Comparison of ENCODE assay signal across 12 mouse cellular contexts in genomic region chr2:93454334-93454733, GRCm38 (mm10). TPM values are rescaled to one million over a fixed set of nuclear protein-coding genes. Genes with fewer than 3 reads are reported as not detected.
A peak's percentile ranks its signal among the peaks of the same experiment; 100 is the strongest.
DNase-seq lines count a peak whose midpoint lies in the region; ATAC-seq lines count a peak whose summit lies in the region.
"Had no signal": no experiment of that assay in that cellular context is flagged by ENCODE, and none has a peak within 500 bp of the region (broad histone marks: within the 10 kb centered on the region; RNA-seq: fewer than 3 reads in every experiment).

No protein-coding gene starts in this region.

- no peak overlapping the region for H3K4me3 ChIP-seq in hindbrain, embryonic 16.5 days (ENCODE audit: low read length)
- no peak overlapping the region for H3K4me3 ChIP-seq in hindbrain, embryonic 12.5 days
- no peak overlapping the region for H3K4me3 ChIP-seq in midbrain, embryonic 11.5 days (ENCODE audit: low read depth, low read length)
- H3K4me3 ChIP-seq: forebrain, embryonic 13.5 days; hindbrain, embryonic 15.5 days; limb, embryonic 13.5 days had no signal

- DNase-seq in CD4-positive, CD25-positive, alpha-beta regulatory T cell, adult 2 months (ENCODE audit: low read depth, low spot score), result peak; percentile 79
- no peak for DNase-seq in left cerebral cortex, postnatal 14 days (ENCODE audit: low spot score in 2 of 2)
- DNase-seq in Muller cell, postnatal 12 days (ENCODE audit: inconsistent ontology term), result no peak
- no peak for DNase-seq in midbrain, embryonic 11.5 days (ENCODE audit: low spot score, missing footprints)
- DNase-seq: layer of hippocampus, adult 9-11 months had no signal

- 56% methylated on average over 10 of the region's 10 CpGs for WGBS in hindbrain, embryonic 16.5 days
- WGBS in hindbrain, embryonic 12.5 days, result 53% methylated on average over 10 of the region's 10 CpGs
- 78% methylated on average over 10 of the region's 10 CpGs for WGBS in midbrain, embryonic 11.5 days

- H3K4me1 ChIP-seq in hindbrain, embryonic 16.5 days (ENCODE audit: control insufficient read depth, insufficient read depth, low read depth, low read length), result peaks cover 9% of the 10 kb centered on the region
- peaks cover 27% of the 10 kb centered on the region for H3K4me1 ChIP-seq in hindbrain, embryonic 12.5 days
- no peaks in the 10 kb centered on the region for H3K4me1 ChIP-seq in midbrain, embryonic 11.5 days (ENCODE audit: control insufficient read depth, insufficient read depth, low read length)

- ATAC-seq in hindbrain, embryonic 16.5 days, result 0 out of 2 replicates have a peak, but pooled peaks have one; percentile 1
- no peak for ATAC-seq in hindbrain, embryonic 12.5 days (ENCODE audit: low FRiP score)
- peak; percentile 10 to 14; a peak in 2 of 4 replicates for ATAC-seq in hematopoietic stem cell, adult 5-6 weeks (replicated peaks in 1 of 2; ENCODE audit: insufficient read depth in 1 of 2, low FRiP score in 2 of 2, low TSS enrichment in 1 of 2, low read depth in 1 of 2, poor library complexity in 2 of 2, severe bottlenecking in 2 of 2)
- ATAC-seq in megakaryocyte progenitor cell, adult 5-6 weeks (replicated peaks; ENCODE audit: poor library complexity), result 0 out of 2 replicates have a peak, but pooled peaks have one; percentile 0
- no peak for ATAC-seq in midbrain, embryonic 11.5 days (ENCODE audit: low FRiP score)
- ATAC-seq: forebrain, embryonic 13.5 days had no signal

- H3K9ac ChIP-seq in hindbrain, embryonic 16.5 days (ENCODE audit: low read depth, low read length), result no peak overlapping the region
- no peak overlapping the region for H3K9ac ChIP-seq in hindbrain, embryonic 12.5 days
- no peak overlapping the region for H3K9ac ChIP-seq in midbrain, embryonic 11.5 days (ENCODE audit: low read length)
- H3K9ac ChIP-seq: forebrain, embryonic 13.5 days; hindbrain, embryonic 15.5 days; limb, embryonic 13.5 days had no signal

- H3K27me3 ChIP-seq in hindbrain, embryonic 16.5 days (replicated peaks; ENCODE audit: control insufficient read depth, insufficient read depth, low read length), result 0 out of 2 replicates have a peak, but pooled peaks cover 2% of the 10 kb centered on the region
- H3K27me3 ChIP-seq in hindbrain, embryonic 12.5 days, result peaks cover 2% of the 10 kb centered on the region; the same call in 1 of the 2 replicates
- H3K27me3 ChIP-seq in midbrain, embryonic 11.5 days (ENCODE audit: control insufficient read depth, insufficient read depth, low read length), result no peaks in the 10 kb centered on the region
- H3K27me3 ChIP-seq: forebrain, embryonic 13.5 days; hindbrain, embryonic 15.5 days; limb, embryonic 13.5 days had no signal

- H3K4me2 ChIP-seq in hindbrain, embryonic 16.5 days (ENCODE audit: low read length), result no peak overlapping the region
- H3K4me2 ChIP-seq in hindbrain, embryonic 12.5 days (replicated peaks), result no peak overlapping the region
- no peak overlapping the region for H3K4me2 ChIP-seq in midbrain, embryonic 11.5 days
- H3K4me2 ChIP-seq: forebrain, embryonic 13.5 days; hindbrain, embryonic 15.5 days; limb, embryonic 13.5 days had no signal

- intact Hi-C loops in left cerebral cortex, postnatal 14 days (cut with DNase I), result no loop called here

- H3K36me3 ChIP-seq in hindbrain, embryonic 16.5 days (ENCODE audit: control insufficient read depth, insufficient read depth, low read length), result no peaks in the 10 kb centered on the region
- no peaks in the 10 kb centered on the region for H3K36me3 ChIP-seq in hindbrain, embryonic 12.5 days
- no peaks in the 10 kb centered on the region for H3K36me3 ChIP-seq in midbrain, embryonic 11.5 days (ENCODE audit: control insufficient read depth, insufficient read depth, low read length)
- H3K36me3 ChIP-seq: hindbrain, embryonic 15.5 days; limb, embryonic 13.5 days had no signal

- no peak overlapping the region for H3K27ac ChIP-seq in hindbrain, embryonic 16.5 days (ENCODE audit: low read depth, low read length)
- H3K27ac ChIP-seq in hindbrain, embryonic 12.5 days, result no peak overlapping the region
- H3K27ac ChIP-seq in midbrain, embryonic 11.5 days (ENCODE audit: low read depth, low read length), result no peak overlapping the region
- H3K27ac ChIP-seq: forebrain, embryonic 13.5 days; hindbrain, embryonic 15.5 days; limb, embryonic 13.5 days had no signal

- H3K9me3 ChIP-seq in hindbrain, embryonic 16.5 days (ENCODE audit: control insufficient read depth, low read length), result no peaks in the 10 kb centered on the region
- H3K9me3 ChIP-seq in hindbrain, embryonic 12.5 days (replicated peaks), result no peaks in the 10 kb centered on the region
- no peaks in the 10 kb centered on the region for H3K9me3 ChIP-seq in midbrain, embryonic 11.5 days (ENCODE audit: control insufficient read depth, low read length)
- H3K9me3 ChIP-seq: forebrain, embryonic 13.5 days; hindbrain, embryonic 15.5 days; limb, embryonic 13.5 days had no signal

RNA-seq across cellular contexts. Expression of gene Cd82, which starts 8.6 kb away (rescaled TPM):
- 24.5 and 26.8 TPM in 2 replicates for polyA plus RNA-seq in hindbrain, embryonic 16.5 days (2015; fragmentation: Nextera tagmentation; extraction: Ambion mirVana)
- polyA plus RNA-seq in hindbrain, embryonic 12.5 days (2016; fragmentation: Nextera tagmentation; extraction: Ambion mirVana), result 13.2 and 15.4 TPM in 2 replicates
- total RNA-seq in hematopoietic stem cell, adult 5-6 weeks (2017), result 59.6 and 64.5 TPM in 2 replicates
- total RNA-seq in megakaryocyte progenitor cell, adult 5-6 weeks (2015), result 15.0 and 20.2 TPM in 2 replicates
- total RNA-seq in megakaryocyte progenitor cell, adult 5-6 weeks (2017), result 23.9 and 31.2 TPM in 2 replicates
- 10 to 100 TPM in 1 of 2 experiments, 1 to 10 TPM in 1; 9.5 to 10.1 TPM for total RNA-seq in left cerebral cortex, postnatal 14 days (2021)
- polyA plus RNA-seq in midbrain, embryonic 11.5 days (2014; fragmentation: Nextera tagmentation; extraction: Ambion mirVana), result 3.7 and 4.0 TPM in 2 replicates

Comparison
In these comparisons a context has a peak if more than half of its experiments do, and no peak if none do; other contexts are left out.
1. ATAC-seq: peak in hindbrain, embryonic 16.5 days (single experiment), hematopoietic stem cell, adult 5-6 weeks (2 of 2) and megakaryocyte progenitor cell, adult 5-6 weeks (single experiment); none in hindbrain, embryonic 12.5 days (single experiment) and midbrain, embryonic 11.5 days (single experiment).